Mouse (Mus musculus) right cerebral cortex, adult 18-20 months (tissue): ENCODE data around the gene Brd7.

Experiments used
- DNase-seq: peaks from one replicate; pipeline ENCODE4 v3.0.0; 2022; ENCODE audit warnings: mixed read lengths

The Brd7 gene

DNA sequence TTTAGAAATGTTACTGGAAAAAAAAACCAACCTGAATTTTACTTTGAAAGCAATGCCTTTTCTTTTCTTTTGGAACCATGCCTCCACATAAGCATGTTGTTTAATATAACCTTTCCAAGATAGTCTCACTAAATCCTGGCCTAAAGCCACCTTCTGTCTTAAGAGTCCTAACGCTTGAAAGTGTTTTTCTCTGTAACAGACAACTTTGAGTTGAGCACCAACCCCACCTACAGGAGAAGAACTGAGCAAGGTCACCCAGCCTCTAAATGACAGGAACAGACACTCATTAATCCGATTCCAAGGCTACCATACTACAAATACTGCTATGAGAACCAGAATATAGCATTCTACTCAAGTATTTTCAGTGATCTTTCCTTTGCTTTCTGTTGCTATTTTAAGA, 12.9 kb downstream of the Brd7 start:
- DNase-seq = no peak

DNA sequence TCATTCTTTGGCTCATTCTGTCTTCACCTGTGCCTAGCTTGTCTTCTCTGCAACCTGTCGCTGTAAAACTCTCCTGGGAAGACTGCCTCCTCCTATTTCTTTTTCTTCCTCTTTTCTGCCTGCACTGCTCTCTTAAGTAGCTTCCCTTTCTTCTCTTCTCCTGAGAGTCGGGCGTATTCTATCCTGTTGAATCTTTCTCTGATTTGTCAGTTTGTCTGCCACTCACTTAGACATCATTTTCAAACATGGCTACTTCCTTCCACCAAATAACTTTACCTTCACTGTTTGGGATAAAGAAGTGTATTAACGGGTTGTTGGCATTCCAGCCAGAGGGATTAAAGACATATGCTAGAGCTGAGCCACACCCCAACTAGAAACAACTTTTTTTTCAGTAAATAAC, 20.0 kb downstream of the Brd7 start:
- no peak for DNase-seq

GRCm38 (mm10) chr8:88339887-88340695, 21.9 kb downstream of the Brd7 start:
- DNase-seq = no peak

DNA sequence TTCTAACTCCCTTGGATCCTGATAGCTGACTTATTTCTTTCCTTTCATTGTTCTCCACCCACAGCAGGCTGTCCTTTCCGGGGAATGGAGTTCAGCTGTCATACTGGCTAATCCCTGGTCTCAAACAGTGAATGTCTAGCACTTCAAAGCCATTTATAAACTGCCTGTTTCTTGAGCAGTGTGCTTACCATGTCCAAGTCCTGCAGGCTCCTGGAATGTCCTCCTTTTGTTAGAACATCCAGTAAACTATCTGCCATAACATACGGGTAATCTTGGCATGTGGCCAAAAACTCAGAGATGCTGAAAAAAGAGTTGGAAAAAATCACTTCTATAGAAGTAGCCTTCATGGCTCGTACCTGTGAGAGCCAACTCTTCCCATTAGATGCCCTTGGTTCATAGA, 22.8 kb downstream of the Brd7 start:
- no peak for DNase-seq

DNA sequence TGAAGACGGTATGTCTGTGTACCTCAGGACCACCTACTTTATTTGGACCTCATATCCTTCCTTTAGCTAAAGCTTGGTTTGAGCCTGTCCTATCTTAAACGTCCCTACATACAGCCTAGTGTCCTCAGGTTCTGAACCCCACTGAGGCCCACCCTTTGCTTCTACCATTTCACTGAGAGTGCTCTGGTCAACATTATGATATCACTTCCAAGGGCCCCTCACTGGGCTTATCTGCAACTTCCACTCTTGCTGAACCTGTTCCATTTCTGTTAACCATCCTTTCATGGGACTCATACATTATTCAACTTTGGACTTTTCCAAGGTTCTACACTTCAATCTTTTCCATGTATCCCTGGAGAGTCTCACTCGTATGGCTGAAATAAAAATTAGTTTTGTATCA, 27.0 kb downstream of the Brd7 start:
- no peak for DNase-seq

- DNase-seq = no peak
Observed at GRCm38 (mm10) chr8:88334384-88334783, 27.6 kb downstream of the Brd7 start.

DNA sequence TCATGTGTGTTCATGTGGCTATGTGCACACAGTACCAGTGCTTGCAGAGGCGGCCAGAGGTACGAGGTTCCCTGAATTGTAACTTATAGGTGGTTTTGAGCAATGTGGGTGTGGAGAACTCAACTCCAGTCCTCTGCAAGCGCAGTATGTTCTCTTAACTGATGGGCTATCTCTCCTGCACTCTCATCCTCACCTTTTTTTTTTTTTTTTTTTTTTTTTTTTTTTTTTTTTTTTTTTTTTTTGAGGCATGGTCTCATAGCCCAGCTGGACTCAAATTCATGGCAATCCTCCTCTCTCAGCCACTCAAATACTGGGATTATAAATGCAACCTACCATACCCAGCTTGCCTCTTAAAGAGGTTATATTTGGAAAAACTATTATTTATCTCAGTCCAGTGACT, 31.2 kb downstream of the Brd7 start:
- DNase-seq = no peak

DNA sequence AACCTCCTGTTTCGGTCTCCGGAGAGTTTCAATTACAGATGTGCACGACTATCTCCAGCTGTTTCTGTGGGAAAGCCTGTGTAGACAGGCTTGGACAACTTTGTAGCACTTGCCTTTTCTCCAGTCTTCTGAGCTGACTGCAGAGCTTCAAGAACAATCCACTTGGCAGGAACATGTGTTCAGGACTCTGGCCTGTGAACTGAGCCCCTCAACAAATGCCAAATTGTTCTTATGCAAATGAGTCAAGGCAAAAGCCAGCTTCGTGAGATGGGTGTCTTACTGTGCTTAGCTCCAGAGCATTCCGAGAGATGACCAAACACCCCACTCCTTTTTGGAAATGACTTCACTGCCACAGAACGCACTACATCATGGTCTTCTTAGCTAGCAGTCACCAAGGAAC, 33.3 kb downstream of the Brd7 start:
- DNase-seq = no peak

DNA sequence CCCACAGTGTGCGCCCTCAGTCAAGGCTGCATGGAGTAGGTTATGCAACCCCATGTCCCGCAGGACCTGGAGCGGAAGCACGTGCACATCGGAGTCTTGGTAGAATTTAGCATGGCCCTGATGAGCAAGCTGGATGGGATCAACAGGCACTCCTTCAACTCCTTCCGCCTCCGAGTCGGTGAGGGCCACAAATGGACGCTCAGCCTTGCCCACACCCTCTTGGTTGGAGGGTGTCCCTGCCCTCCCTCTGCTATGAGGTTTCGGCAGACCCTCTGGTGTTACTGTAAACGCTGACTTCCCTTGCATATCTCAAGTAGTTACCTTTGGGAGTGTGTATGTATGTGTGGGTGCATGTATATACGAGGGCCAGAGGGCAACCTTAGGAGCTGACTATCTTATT, 35.7 kb downstream of the Brd7 start:
- DNase-seq = no peak

GRCm38 (mm10) chr8:88325795-88326194, 36.2 kb downstream of the Brd7 start:
- no peak for DNase-seq

- DNase-seq = no peak
Observed at GRCm38 (mm10) chr8:88325251-88325650, 36.7 kb downstream of the Brd7 start.

DNA sequence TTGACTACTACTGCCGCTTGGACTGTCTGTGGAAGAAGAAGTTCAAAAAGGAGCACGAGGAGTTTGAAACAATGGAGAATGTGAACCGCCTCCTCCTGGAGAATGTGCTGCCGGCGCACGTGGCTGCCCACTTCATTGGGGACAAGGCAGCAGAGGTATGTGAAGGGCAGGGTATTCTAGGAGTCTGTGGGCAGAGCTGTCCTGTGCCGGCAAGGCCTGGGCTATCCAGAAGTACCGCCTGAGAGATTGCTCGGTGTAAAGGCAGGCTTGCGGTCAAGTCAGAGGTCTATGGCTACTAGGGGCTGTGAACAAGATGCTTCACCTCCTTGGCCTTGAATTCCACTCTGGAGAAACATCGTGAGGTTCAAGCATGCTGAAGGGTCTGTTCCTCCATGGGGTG, 37.2 kb downstream of the Brd7 start:
- DNase-seq = no peak

GRCm38 (mm10) chr8:88323523-88323922, 38.5 kb downstream of the Brd7 start:
- DNase-seq = no peak

GRCm38 (mm10) chr8:88321387-88321786, 40.6 kb downstream of the Brd7 start:
- DNase-seq = no peak

DNA sequence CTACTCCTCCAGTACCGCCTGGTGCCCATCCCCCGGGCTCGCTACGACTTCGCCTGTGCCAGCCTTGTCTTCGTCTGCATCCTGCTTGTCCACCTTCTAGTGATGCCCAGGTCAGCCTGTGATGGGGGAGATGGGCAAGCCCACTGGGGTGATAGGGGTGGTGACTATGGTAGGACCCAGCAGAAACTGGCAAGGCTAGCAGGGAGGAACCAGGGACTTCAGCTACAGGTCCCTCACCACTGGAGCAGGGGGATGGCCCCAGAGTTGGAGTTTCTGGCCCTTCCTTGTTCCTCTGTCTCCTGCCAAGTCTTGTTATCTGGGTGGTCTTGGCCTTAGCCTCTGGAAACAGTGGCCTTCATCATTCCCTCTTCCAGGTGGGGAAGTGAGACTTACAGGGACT, 41.9 kb downstream of the Brd7 start:
- DNase-seq = no peak

DNA sequence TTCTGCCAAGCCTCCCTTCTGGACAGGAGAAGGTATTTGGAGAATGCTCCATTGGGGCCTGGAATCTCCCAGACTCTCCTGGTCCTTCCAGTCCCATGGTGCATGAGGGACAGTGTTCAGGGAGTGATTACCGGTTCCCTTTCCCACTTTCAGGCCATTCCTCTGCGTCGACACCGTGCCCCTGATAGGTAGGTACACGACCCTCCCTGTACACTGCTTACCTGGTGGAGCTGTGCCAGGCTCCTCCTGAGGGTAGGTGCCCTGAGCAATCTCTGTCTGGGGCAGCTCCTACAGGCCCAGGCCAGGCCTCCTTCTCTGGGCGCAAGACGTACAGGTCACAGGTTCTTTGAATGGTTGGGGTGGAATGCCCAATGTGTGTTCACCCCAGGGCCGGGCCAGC, 43.8 kb downstream of the Brd7 start:
- no peak for DNase-seq

- no peak for DNase-seq
Observed at GRCm38 (mm10) chr8:88317341-88317740, 44.7 kb downstream of the Brd7 start.

GRCm38 (mm10) chr8:88316139-88316931, 45.7 kb downstream of the Brd7 start:
- DNase-seq = no peak

GRCm38 (mm10) chr8:88315302-88315701, 46.7 kb downstream of the Brd7 start:
- DNase-seq = no peak

DNA sequence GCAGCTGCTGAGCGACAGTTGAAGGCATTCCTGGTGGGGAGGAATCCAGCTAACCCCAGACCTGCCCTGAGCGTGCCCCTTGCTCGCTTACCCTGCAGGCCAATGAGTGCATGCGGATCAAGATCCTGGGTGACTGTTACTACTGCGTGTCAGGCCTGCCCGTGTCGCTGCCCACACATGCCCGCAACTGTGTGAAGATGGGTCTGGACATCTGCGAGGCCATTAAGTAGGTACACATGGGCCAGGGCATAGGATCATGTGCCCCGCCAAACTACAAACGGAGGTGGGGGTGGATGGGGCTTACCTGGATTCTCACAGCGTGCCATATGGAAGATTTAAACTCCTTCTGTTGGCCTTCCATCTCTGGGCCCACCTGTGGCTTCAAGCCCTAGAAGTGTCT, 48.0 kb downstream of the Brd7 start:
- DNase-seq = no peak

DNA sequence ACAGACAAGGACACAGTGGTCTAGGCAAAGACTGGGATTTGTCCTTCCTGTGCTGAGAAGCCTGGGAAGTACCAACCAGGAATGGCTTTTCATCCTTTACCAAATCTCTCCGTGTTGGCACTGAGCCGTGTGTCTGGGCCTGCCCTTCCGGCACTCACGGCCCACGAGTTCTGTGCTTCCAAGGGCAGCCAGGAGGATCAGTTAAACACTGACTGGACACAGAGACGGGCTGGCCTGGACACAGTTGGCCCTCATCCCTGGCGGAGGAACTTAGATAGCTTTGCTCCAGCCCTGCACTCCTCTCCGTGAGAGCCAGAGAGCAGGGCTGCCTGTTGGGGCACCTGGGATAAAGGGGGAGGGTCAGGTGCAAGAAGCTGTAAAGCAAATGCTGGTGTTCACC, 49.0 kb downstream of the Brd7 start:
- DNase-seq = no peak

DNA sequence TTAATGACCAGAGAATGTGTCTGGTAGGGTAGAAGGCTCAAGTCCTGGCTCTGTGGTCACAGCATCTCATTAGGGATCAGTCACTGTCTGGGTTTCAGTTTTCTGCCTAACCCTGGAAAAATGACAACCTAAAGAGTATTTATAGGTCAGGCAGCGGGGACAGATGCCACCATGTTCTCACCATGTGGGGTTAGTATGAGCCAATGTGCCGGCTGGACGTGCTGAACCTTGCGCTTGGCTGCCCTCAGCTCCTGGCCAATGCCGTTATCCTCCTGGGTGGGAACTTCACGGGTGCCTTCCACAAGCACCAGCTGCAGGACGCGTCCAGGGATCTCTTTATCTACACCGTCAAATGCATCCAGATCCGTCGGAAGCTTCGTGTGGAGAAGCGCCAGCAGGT, 51.7 kb downstream of the Brd7 start:
- no peak for DNase-seq

- no peak for DNase-seq
Observed at GRCm38 (mm10) chr8:88309881-88310280, 52.1 kb downstream of the Brd7 start.

GRCm38 (mm10) chr8:88309274-88309873, 52.6 kb downstream of the Brd7 start:
- no peak for DNase-seq
